Mouse (Mus musculus): Measurements from ENCODE around the gene Gm9945. TPM values are rescaled to one million over a fixed set of nuclear protein-coding genes. Genes with fewer than 3 reads are reported as not detected.

Gene Gm9945
- polyA plus RNA-seq (2015; fragmentation: Nextera tagmentation; extraction: Ambion mirVana): not detected in 2 replicates

DNA sequence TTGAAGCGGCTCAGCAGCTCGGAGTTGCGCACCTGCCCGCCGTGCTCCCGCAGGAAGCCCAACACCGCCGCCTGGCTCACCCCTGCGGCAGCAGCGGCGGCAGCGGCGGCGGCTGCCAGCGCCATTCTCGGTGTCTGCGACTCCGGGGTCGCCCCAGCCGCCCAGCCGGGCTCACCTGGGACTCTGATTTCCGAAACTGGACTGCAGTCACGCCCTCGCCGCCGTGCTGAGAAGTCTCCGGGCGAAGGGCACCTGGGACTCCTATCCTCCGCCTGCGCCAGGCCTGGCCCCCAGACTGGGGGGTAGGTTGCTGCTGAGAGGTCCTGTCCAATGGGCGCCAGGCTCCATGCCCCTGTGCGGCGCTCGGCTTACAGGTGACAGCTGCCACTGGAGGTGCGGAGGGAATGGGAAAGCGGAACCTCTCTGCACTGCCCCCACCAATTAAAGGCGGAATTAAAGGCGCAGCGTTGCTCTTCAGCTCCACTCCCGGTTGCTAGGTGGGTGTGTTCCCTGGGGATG lies at the start of gene Gm9945, which contains the start of gene Sowaha:
Gm9945 (plus strand) TSS at position 384 of the 519 bp plus-strand sequence.
Sowaha (minus strand) TSS at position 492 of the 519 bp plus-strand sequence.

DNA sequence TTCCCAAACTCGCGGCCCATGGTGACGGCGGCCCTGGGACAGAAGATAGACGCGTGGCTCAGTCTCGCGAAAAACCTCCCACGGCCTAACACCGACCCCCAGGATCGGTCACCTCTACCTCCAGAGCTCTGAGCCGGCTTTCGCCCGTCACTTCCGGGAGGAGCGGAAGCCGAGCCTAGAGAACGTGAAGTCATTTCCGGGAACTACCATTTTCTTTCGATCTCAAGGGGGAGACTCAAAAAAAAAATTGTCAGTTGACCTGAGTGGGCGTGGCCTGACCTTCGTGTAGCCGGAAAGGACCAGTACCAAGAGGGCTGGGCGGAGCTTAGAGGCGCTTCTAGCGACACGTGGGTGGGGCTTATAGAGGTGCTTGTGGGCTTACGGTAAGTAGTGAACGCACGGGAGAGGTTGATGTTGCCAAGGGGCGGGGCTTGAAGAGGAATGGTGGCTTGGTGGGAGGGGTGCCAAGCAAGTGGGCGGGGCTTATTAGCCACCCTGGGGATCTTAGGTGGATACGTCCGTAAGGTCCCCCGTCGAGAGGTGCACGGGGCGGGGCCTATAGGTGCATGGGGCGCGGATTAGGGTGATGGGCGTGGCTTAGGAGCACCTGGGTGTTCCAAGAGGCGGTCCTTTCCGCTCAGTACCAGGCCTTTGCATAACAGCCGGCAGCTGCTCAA lies 49.2 kb upstream of the Gm9945 start, which contains the start of the genes Uqcrq and Gdf9:
Uqcrq (minus strand) TSS at position 162 of the 677 bp plus-strand sequence.
Gdf9 (plus strand) TSS at position 354 of the 677 bp plus-strand sequence.

DNA sequence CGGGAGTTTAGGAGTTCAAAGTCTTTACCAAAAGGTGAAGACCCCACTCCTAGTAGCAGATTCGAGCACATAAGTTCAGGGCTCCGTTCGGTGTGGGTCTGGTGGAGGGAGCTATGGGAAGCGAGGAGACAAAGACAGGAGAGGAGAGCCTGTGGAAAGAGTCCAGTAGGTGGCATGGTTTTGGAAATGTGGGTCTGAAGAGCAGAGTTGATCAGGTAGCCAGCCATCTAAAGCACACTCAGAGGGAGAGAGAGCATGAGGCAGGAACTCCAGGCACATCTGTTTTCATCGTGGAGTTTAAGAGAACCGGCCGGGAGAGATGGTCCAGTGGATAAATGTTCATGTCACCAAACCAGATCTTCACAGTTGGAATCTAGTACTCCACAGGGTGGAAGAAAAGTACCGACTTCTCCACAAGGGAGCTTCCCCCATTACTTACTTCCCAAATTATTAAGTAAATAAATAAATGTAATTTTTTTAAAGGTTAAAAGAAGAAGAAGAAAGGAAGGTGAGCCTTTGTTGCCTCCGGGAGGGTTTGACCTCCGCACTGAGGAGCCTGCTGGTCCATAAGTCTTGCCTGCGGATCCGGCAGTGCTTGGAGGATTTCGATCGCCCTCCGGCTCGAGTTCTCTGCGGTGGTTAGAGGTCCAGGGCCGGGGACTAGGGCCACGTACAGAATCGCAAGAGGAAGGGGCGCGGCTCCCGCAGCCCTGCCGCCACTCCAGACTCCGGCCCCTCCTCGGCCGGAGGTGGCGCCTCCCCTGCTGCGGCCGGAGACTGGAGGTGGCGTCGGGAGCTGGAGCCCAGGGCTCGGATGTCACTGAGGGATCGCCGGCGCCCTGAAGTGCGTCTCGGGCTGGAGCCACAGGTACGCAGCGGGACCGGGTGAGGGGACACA lies 23.2 kb upstream of the Gm9945 start, which contains the start of the genes Gm10447 and Shroom1:
Gm10447 (minus strand) TSS at position 637 of the 898 bp plus-strand sequence.
Shroom1 (plus strand) TSS at position 732 of the 898 bp plus-strand sequence.

DNA sequence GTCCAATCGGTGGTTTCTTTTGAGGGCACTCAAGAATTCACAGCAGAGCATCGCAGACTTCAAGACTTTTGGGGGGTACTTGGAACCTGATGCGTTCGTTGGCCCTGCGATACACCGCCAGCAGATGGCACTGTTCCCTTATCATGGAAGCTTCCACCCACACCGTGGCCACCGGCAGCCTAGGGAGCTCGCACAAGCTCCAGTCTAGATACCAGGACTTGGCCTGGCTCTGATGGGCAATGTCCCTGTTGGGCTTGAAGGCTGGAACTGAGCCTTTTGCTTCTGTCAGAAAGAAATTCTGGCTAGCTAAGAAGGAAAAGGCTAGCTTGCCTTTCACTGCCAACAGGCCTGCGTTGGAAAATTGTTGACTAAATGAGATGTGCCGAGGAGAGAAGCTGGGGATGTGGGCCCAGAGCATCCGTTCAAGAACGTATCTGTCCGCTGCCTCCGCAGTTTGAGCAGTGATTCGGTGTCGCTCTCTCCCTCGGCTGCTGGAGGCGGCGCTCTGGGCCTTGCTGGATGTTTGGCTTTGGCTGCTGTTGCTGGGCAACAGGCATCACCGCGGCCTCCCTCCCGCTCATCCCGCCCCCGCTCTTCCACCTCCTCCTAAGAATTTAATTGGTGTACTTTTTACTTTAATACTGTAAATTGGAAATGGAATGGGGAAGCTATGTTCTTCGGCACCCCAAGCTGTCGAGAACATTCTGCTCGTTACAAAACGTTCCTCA lies 9.8 kb upstream of the Gm9945 start, which contains the start of gene Gm9837:
Gm9837 (minus strand) TSS at position 512 of the 728 bp plus-strand sequence.

DNA sequence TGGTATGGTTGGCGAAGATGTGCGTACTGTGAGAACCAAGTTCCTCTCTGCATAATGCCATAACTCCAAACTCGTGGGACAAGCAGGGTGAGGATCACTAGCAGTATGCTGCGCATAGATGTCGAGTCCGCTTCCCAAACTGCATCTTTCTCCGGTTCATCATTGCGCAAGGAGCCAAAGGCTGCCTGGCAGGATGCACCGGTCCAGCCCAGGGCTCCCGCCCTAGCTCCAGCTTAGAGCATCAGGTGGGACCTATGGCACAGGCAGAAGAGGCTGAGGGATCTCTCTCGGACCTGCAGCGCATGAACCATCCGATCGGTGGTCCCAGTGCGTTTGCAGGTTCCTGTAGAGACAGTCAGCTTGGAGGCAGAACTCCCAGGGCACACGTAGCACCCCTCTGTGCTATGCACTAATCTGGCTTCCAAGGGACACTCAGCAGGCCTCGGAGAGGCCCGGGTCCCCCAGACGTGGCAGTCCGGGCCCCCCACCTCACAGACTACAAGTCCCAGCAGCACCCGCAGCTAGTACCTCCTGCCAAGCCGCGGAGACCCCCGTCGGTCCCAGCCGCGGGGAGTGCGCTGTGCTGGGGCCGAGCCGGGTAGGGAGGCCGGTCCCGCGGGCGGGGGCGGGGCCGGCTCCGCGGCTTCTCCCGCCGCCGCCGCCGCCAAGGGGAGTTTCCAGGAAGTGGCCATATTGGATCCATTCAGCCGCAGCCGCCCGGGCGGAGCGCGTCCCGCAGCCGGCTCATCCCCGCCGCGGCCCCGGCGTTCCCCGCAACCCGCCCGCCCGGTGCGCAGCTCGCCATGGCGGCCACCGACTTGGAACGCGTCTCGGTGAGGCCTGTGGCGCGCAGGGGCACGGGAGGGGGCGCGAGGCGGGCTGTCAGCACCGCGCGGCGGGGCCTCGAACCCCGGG lies 39.5 kb downstream of the Gm9945 start, which contains the start of gene Sept8:
Sept8 (plus strand) TSS at position 51 of the 915 bp plus-strand sequence.

Other genes starting within 250 kb of the Gm9945 start
- gene Hspa4, start 179.7 kb upstream of the Gm9945 start, polyA plus RNA-seq (2015; fragmentation: Nextera tagmentation; extraction: Ambion mirVana): 59.6 and 72.8 TPM in 2 replicates
- gene Zcchc10, start 155.5 kb upstream of the Gm9945 start, polyA plus RNA-seq (2015; fragmentation: Nextera tagmentation; extraction: Ambion mirVana): 9.8 and 12.3 TPM in 2 replicates
- gene Aff4, start 129.3 kb upstream of the Gm9945 start, polyA plus RNA-seq (2015; fragmentation: Nextera tagmentation; extraction: Ambion mirVana): 42.4 and 44.2 TPM in 2 replicates
- gene Leap2, start 57.0 kb upstream of the Gm9945 start, polyA plus RNA-seq (2015; fragmentation: Nextera tagmentation; extraction: Ambion mirVana): 0.26 TPM in 1 of 2 replicates, not detected in the other
- 931 and 948 TPM in 2 replicates for gene Uqcrq, start 49.3 kb upstream of the Gm9945 start, polyA plus RNA-seq (2015; fragmentation: Nextera tagmentation; extraction: Ambion mirVana)
- 0.54 and 0.88 TPM in 2 replicates for gene Gdf9, start 49.1 kb upstream of the Gm9945 start, polyA plus RNA-seq (2015; fragmentation: Nextera tagmentation; extraction: Ambion mirVana)
- 0.22 and 0.35 TPM in 2 replicates for gene Gm10447, start 23.1 kb upstream of the Gm9945 start, polyA plus RNA-seq (2015; fragmentation: Nextera tagmentation; extraction: Ambion mirVana)
- 2.8 and 4.9 TPM in 2 replicates for gene Shroom1, start 23.0 kb upstream of the Gm9945 start, polyA plus RNA-seq (2015; fragmentation: Nextera tagmentation; extraction: Ambion mirVana)
- not detected in 2 replicates for gene Gm9837, start 9.7 kb upstream of the Gm9945 start, polyA plus RNA-seq (2015; fragmentation: Nextera tagmentation; extraction: Ambion mirVana)
- gene Sowaha, start 108 bp downstream of the Gm9945 start, polyA plus RNA-seq (2015; fragmentation: Nextera tagmentation; extraction: Ambion mirVana): 1.7 and 1.8 TPM in 2 replicates
- 20.6 and 25.3 TPM in 2 replicates for gene Sept8, start 39.1 kb downstream of the Gm9945 start, polyA plus RNA-seq (2015; fragmentation: Nextera tagmentation; extraction: Ambion mirVana)
- 29.2 and 31.0 TPM in 2 replicates for gene Kif3a, start 87.2 kb downstream of the Gm9945 start, polyA plus RNA-seq (2015; fragmentation: Nextera tagmentation; extraction: Ambion mirVana)
- gene Il4, start 138.5 kb downstream of the Gm9945 start, polyA plus RNA-seq (2015; fragmentation: Nextera tagmentation; extraction: Ambion mirVana): 0.25 TPM in 1 of 2 replicates, not detected in the other
- gene Il13, start 154.5 kb downstream of the Gm9945 start, polyA plus RNA-seq (2015; fragmentation: Nextera tagmentation; extraction: Ambion mirVana): not detected in 2 replicates
- 15.3 and 19.4 TPM in 2 replicates for gene Rad50, start 227.2 kb downstream of the Gm9945 start, polyA plus RNA-seq (2015; fragmentation: Nextera tagmentation; extraction: Ambion mirVana)
- not detected in 2 replicates for gene Il5, start 240.6 kb downstream of the Gm9945 start, polyA plus RNA-seq (2015; fragmentation: Nextera tagmentation; extraction: Ambion mirVana)

All from urinary bladder, postnatal 0 days (tissue).